Comparison of ENCODE assay signal across 8 mouse cellular contexts in genomic region chr19:8920073-8920736, GRCm38 (mm10). TPM values are rescaled to one million over a fixed set of nuclear protein-coding genes. Genes with fewer than 3 reads are reported as not detected.
DNase-seq lines count a peak whose midpoint lies in the region; ATAC-seq and TF ChIP-seq lines count a peak whose summit lies in the region.

Gene B3gat3 (plus strand): TSS chr19:8920374.

- H3K27ac ChIP-seq in embryonic facial prominence, embryonic 11.5 days (replicated peaks; ENCODE audit: low read depth, low read length), result peak within 1 kb of the TSS; percentile 78
- peak within 1 kb of the TSS; percentile 92 for H3K27ac ChIP-seq in intestine, postnatal 0 days (ENCODE audit: low read depth, low read length)
- H3K27ac ChIP-seq in midbrain, embryonic 10.5 days (replicated peaks), result peak within 1 kb of the TSS; percentile 91

- peak; percentile 95 for DNase-seq in adrenal gland, postnatal 25 days
- peak; percentile 96 for DNase-seq in embryonic facial prominence, embryonic 11.5 days (ENCODE audit: low spot score)
- peak; percentile 96 to 97 for DNase-seq in left cerebral cortex, postnatal 36 days (ENCODE audit: low spot score in 2 of 2)
- DNase-seq in midbrain, embryonic 10.5 days (ENCODE audit: low spot score), result peak; percentile 97
- DNase-seq in right cerebral cortex, postnatal 36 days (ENCODE audit: low spot score in 2 of 2), result peak; percentile 92 to 94
- peak; percentile 93 to 94 for DNase-seq in urinary bladder, postnatal 4 days (ENCODE audit: low spot score in 2 of 2)

- H3K9me3 ChIP-seq in embryonic facial prominence, embryonic 11.5 days (replicated peaks; ENCODE audit: control insufficient read depth, low read length), result no peaks in the 10 kb centered on the region
- H3K9me3 ChIP-seq in intestine, postnatal 0 days (ENCODE audit: control insufficient read depth), result no peaks in the 10 kb centered on the region
- H3K9me3 ChIP-seq in midbrain, embryonic 10.5 days (replicated peaks), result no peaks in the 10 kb centered on the region

- WGBS in embryonic facial prominence, embryonic 11.5 days, result 3% methylated on average over 47 of the region's 50 CpGs
- 3% methylated on average over 46 of the region's 50 CpGs for WGBS in intestine, postnatal 0 days
- 3% methylated on average over 50 of the region's 50 CpGs for WGBS in midbrain, embryonic 10.5 days

- H3K27me3 ChIP-seq in embryonic facial prominence, embryonic 11.5 days (ENCODE audit: control insufficient read depth, insufficient read depth, low read length), result no peaks in the 10 kb centered on the region
- H3K27me3 ChIP-seq in intestine, postnatal 0 days (replicated peaks; ENCODE audit: control insufficient read depth, insufficient read depth, low read length), result no peaks in the 10 kb centered on the region
- H3K27me3 ChIP-seq in midbrain, embryonic 10.5 days (ENCODE audit: low read depth, poor library complexity, severe bottlenecking), result no peaks in the 10 kb centered on the region

- H3K4me3 ChIP-seq in embryonic facial prominence, embryonic 11.5 days (ENCODE audit: low read depth, low read length), result peak within 1 kb of the TSS; percentile 76
- peak within 1 kb of the TSS; percentile 80 for H3K4me3 ChIP-seq in intestine, postnatal 0 days (ENCODE audit: low read depth, low read length)
- peak within 1 kb of the TSS; percentile 90 for H3K4me3 ChIP-seq in midbrain, embryonic 10.5 days

- intact Hi-C loops in left cerebral cortex, postnatal 36 days (cut with DNase I), result no loop called here

- TF ChIP-seq CTCF in intestine, postnatal 0 days (IDR thresholded peaks at IDR 0.05; ENCODE audit: low read depth), result no peak

- peak within 1 kb of the TSS; percentile 52 for H3K4me2 ChIP-seq in embryonic facial prominence, embryonic 11.5 days (ENCODE audit: low read depth, low read length)
- H3K4me2 ChIP-seq in intestine, postnatal 0 days (replicated peaks; ENCODE audit: low read depth), result peak within 1 kb of the TSS; percentile 83

- peaks cover 8% of the 10 kb centered on the region; the same call in 1 of the 2 replicates for H3K36me3 ChIP-seq in embryonic facial prominence, embryonic 11.5 days (replicated peaks; ENCODE audit: control insufficient read depth, insufficient read depth, low read depth, low read length)
- peaks cover 27% of the 10 kb centered on the region for H3K36me3 ChIP-seq in intestine, postnatal 0 days (ENCODE audit: control insufficient read depth, insufficient read depth)
- H3K36me3 ChIP-seq in midbrain, embryonic 10.5 days, result peaks cover 45% of the 10 kb centered on the region

- H3K4me1 ChIP-seq in embryonic facial prominence, embryonic 11.5 days (ENCODE audit: control insufficient read depth, insufficient read depth, low read length), result no peaks in the 10 kb centered on the region
- H3K4me1 ChIP-seq in intestine, postnatal 0 days (replicated peaks; ENCODE audit: control insufficient read depth, insufficient read depth, low read length), result 0 out of 2 replicates have a peak, but pooled peaks cover 5% of the 10 kb centered on the region
- peaks cover 18% of the 10 kb centered on the region for H3K4me1 ChIP-seq in midbrain, embryonic 10.5 days

- ATAC-seq in embryonic facial prominence, embryonic 11.5 days (replicated peaks; ENCODE audit: insufficient number of reproducible peaks, low FRiP score, low TSS enrichment, low read depth), result peak; percentile 96
- ATAC-seq in granulocyte monocyte progenitor cell, adult 5-6 weeks (replicated peaks; ENCODE audit: poor library complexity, severe bottlenecking), result peak; percentile 90
- peak; percentile 95 for ATAC-seq in intestine, postnatal 0 days

- H3K9ac ChIP-seq in embryonic facial prominence, embryonic 11.5 days (replicated peaks; ENCODE audit: low read length), result peak within 1 kb of the TSS; percentile 81
- H3K9ac ChIP-seq in intestine, postnatal 0 days (ENCODE audit: low read depth, low read length), result peak within 1 kb of the TSS; percentile 68

RNA-seq across cellular contexts. Expression of gene B3gat3, which starts in this region (rescaled TPM):
- 58.5 and 60.9 TPM in 2 replicates for total RNA-seq in adrenal gland, postnatal 25 days (2021)
- 32.0 and 32.8 TPM in 2 replicates for polyA plus RNA-seq in embryonic facial prominence, embryonic 11.5 days (2014; fragmentation: Nextera tagmentation; extraction: Ambion mirVana)
- 25.9 and 34.4 TPM in 2 replicates for total RNA-seq in granulocyte monocyte progenitor cell, adult 5-6 weeks (2014; fragmentation: Nextera tagmentation)
- total RNA-seq in granulocyte monocyte progenitor cell, adult 5-6 weeks (2017), result 17.2 and 26.5 TPM in 2 replicates
- 36.6 and 37.5 TPM in 2 replicates for polyA plus RNA-seq in intestine, postnatal 0 days (2015; fragmentation: Nextera tagmentation; extraction: Ambion mirVana)
- total RNA-seq in left cerebral cortex, postnatal 36 days (2021), result 100 to 1,000 TPM; 167 to 187 TPM
- 58.7 and 64.0 TPM in 2 replicates for polyA plus RNA-seq in midbrain, embryonic 10.5 days (2016; fragmentation: Nextera tagmentation; extraction: Ambion mirVana)

Comparison
In these comparisons a context has a peak if more than half of its experiments do, and no peak if none do; other contexts are left out.
1. Peak in every context shown above with its lines: DNase-seq, ATAC-seq, H3K4me3 ChIP-seq and H3K27ac ChIP-seq.